Mouse (Mus musculus) kidney, adult 2 months (tissue): ENCODE data around the gene Slc35e2. TPM values are rescaled to one million over a fixed set of nuclear protein-coding genes. Genes with fewer than 3 reads are reported as not detected.

Experiments used
- DNase-seq: peaks from one replicate; pipeline ENCODE4 v3.0.0; 2021
- H3K27ac ChIP-seq: fragments of 200-500 bp; 2 replicates; pipeline ENCODE4 v1.5.1; 2012; ENCODE audit warnings: low read depth, low read length, control low read depth, inconsistent platforms; ENCODE audit not compliant: insufficient read depth
- H3K27me3 ChIP-seq: fragments of 200-500 bp; replicated peaks from 2 replicates; pipeline ENCODE4 v1.6.1; 2012; ENCODE audit warnings: mild to moderate bottlenecking, moderate library complexity, low read length, inconsistent platforms; ENCODE audit not compliant: control insufficient read depth, insufficient read depth
- H3K36me3 ChIP-seq: fragments of 200-500 bp; 2 replicates; pipeline ENCODE4 v1.6.1; 2012; ENCODE audit warnings: mild to moderate bottlenecking, moderate library complexity, low read length, inconsistent platforms; ENCODE audit not compliant: control insufficient read depth, insufficient read depth
- H3K4me1 ChIP-seq: fragments of 200-500 bp; 2 replicates; pipeline ENCODE4 v1.6.1; 2011; ENCODE audit warnings: low read length; ENCODE audit not compliant: control insufficient read depth, insufficient read depth
- H3K4me3 ChIP-seq: fragments of 200-500 bp; 2 replicates; pipeline ENCODE4 v1.5.1; 2011; ENCODE audit warnings: mild to moderate bottlenecking, low read depth, low read length, control low read depth; ENCODE audit not compliant: insufficient read depth
- CTCF ChIP-seq: fragments of 200-500 bp; conservative IDR thresholded peaks from 2 replicates; pipeline ENCODE4 v1.5.1; 2011; ENCODE audit warnings: low read depth, mild to moderate bottlenecking, control low read depth, low read length, moderate library complexity, mixed read lengths; ENCODE audit not compliant: insufficient read depth, insufficient read length
- POLR2A ChIP-seq: fragments of 200-500 bp; IDR thresholded peaks from one replicate; pipeline ENCODE4 v1.6.1; 2011; ENCODE audit warnings: low read depth, low read length, control low read depth
- WGBS: fragments of 180-500 bp; shearing (Covaris S2); methylation state at CpG from one replicate; pipeline ENCODE4 v1.1.7; 2018; 5-methylcytosine and 5-hydroxymethylcytosine counted together
- polyA plus RNA-seq: library from polyadenylated mRNA; depleted of rRNA; stranded (reverse); fragments of >200 nt; gene quantifications from 2 replicates; pipeline ENCODE4 v1.2.3, GENCODE M21; 2012

Gene Slc35e2
- polyA plus RNA-seq, 1 experiment, result 7.9 TPM

DNA sequence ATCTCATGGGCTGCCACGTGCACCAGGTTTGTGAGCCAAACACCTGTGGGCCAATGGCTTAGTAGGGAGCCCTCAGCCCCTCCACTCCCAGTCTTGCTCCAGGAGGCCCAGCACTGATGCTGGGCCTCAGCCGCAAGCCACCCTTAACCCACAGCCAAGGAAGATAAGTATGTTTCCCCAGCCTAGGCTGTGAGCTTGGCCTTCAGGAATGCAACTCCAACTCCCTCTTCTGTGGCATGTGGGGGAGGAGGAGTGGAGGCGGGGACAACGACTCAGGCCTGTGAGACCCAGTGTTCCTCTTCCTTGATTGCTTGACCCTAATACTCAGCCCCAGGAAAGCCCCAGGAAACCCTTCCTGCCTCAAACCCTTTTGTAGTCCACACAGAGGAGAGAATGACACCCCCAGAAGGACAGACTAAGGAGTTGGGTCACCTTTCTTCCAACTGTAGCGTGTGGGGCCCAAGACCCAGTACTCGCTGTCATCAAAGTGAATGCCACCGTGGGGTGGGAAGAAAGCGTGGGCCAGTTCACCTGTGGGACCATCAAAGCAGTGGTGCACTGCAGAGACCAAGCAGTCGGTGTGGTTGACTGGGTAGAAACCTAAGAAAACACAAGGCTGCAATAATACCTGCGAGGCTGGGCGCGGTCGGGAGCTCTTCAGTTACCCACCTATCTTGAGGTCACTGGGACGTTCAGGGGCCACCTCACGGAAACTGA is 50.5 kb downstream of the Slc35e2 start:
- no peak overlapping the region for H3K4me3 ChIP-seq
- peaks cover 5% of the 10 kb centered on the region for H3K36me3 ChIP-seq
- peak; percentile 36 for DNase-seq
- no peaks in the 10 kb centered on the region for H3K27me3 ChIP-seq
- 59% methylated on average over 15 of the region's 15 CpGs for whole genome bisulfite sequencing
- TF ChIP-seq CTCF (no peak), POLR2A (no peak)
- H3K4me1 ChIP-seq, result peaks cover 10% of the 10 kb centered on the region
- no peak overlapping the region for H3K27ac ChIP-seq

DNA sequence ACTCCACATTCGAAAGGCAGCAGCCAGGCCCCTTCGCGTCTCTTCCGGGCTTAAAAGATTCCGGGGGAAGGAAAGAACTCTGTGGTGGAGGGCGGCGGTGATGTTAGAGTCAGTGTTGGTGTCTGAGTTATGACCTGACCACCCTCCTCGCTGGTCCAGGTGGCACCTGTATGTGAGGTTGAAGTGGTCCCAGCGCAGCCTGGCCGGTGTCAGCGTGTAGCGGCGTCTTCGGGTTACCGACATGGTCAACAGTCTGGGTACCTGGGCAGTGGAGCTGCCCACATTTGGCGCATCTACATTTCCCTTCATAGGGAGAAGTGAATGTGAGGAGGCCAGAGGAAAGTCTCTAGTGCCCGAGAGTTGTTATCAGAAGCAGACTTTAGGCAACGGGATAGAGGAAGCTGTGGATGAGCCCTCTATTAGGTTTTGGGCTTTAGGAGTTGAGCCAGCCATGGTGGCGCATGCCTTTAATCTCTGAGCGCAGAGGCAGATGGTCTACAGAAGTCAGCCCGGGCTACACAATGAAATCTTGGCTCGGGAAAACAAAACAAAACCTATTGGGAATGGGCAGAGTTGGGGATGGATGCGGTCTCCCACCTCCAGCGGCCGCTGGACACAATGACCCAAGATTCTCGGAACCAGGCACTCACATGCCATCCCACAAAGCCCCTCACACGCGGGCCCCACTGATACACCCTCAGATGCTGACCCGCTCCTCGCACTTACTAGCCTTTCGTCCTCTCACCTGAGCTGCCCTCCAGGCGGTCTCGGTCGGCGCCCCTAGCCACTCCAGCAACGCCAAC is 51.3 kb downstream of the Slc35e2 start:
- Histone ChIP-seq H3K36me3 (peaks cover 4% of the 10 kb centered on the region), H3K27ac (no peak overlapping the region), H3K4me3 (peak overlapping the region; percentile 24; the same call in 1 of the 2 replicates), H3K4me1 (peaks cover 10% of the 10 kb centered on the region), H3K27me3 (no peaks in the 10 kb centered on the region)
- no peak for TF ChIP-seq POLR2A
- TF ChIP-seq CTCF, result no peak
- WGBS, result 33% methylated on average over 36 of the region's 36 CpGs
- DNase-seq, result no peak

DNA sequence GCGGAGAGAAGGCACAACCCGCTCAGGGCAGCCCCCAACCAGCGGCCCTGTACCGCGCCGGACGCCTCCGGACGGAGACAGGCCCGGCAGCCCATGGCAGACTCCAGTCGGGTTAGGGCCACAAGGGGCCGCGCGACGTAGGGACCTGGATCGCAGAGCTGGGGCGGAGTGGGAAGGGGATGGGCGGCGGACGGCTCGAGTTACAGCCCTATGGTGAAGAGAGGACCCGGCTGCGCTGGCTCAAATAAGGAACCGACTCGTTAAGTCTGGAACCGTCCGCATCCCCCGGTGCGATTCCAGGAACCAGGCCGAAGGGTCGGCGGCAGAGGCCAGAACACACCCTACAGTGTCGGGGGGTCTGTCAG is 51.9 kb downstream of the Slc35e2 start, which contains the start of gene Mmp23:
Gene Mmp23 (minus strand): TSS at position 299 of the 365 bp plus-strand sequence.
- no peak within 1 kb of the TSS for H3K27ac ChIP-seq
- DNase-seq, result peak; percentile 17
- peak within 1 kb of the TSS; percentile 24; the same call in 1 of the 2 replicates for H3K4me3 ChIP-seq
- TF ChIP-seq POLR2A, result no peak
- no peak for TF ChIP-seq CTCF
- H3K4me1 ChIP-seq, result peaks cover 10% of the 10 kb centered on the region
- no peaks in the 10 kb centered on the region for H3K27me3 ChIP-seq
- WGBS, result 3% methylated on average over 33 of the region's 33 CpGs
- peaks cover 1% of the 10 kb centered on the region for H3K36me3 ChIP-seq

GRCm38 (mm10) chr4:155653451-155654182 is 52.4 kb downstream of the Slc35e2 start:
- TF ChIP-seq CTCF, result no peak
- no peaks in the 10 kb centered on the region for H3K27me3 ChIP-seq
- H3K4me1 ChIP-seq, result peaks cover 10% of the 10 kb centered on the region
- WGBS, result 1% methylated on average over 31 of the region's 31 CpGs
- H3K27ac ChIP-seq, result no peak overlapping the region
- DNase-seq, result peak; percentile 46
- H3K36me3 ChIP-seq, result peaks cover 1% of the 10 kb centered on the region
- peak overlapping the region; percentile 24; the same call in 1 of the 2 replicates for H3K4me3 ChIP-seq

DNA sequence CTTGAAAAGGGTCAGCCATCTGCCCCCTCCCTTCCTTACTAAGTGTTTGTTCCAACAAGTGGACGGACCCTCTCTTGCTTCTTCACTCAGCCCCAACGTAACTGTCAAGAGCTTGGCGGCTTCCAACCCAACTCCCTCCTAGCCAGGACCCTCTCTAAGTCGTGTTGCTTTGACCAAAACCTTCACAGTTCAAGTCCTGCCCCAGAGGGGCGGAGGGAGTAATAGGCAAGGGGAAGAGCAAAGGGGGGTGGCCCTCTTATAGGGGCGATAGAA is 52.9 kb downstream of the Slc35e2 start:
- no peak for DNase-seq
- no peak overlapping the region for H3K27ac ChIP-seq
- 11% methylated on average over 6 of the region's 6 CpGs for WGBS
- TF ChIP-seq POLR2A, result no peak
- TF ChIP-seq CTCF, result no peak
- no peak overlapping the region for H3K4me3 ChIP-seq
- H3K4me1 ChIP-seq, result peaks cover 10% of the 10 kb centered on the region
- H3K27me3 ChIP-seq, result no peaks in the 10 kb centered on the region
- peaks cover under 1% of the 10 kb centered on the region; the same call in 1 of the 2 replicates for H3K36me3 ChIP-seq

DNA sequence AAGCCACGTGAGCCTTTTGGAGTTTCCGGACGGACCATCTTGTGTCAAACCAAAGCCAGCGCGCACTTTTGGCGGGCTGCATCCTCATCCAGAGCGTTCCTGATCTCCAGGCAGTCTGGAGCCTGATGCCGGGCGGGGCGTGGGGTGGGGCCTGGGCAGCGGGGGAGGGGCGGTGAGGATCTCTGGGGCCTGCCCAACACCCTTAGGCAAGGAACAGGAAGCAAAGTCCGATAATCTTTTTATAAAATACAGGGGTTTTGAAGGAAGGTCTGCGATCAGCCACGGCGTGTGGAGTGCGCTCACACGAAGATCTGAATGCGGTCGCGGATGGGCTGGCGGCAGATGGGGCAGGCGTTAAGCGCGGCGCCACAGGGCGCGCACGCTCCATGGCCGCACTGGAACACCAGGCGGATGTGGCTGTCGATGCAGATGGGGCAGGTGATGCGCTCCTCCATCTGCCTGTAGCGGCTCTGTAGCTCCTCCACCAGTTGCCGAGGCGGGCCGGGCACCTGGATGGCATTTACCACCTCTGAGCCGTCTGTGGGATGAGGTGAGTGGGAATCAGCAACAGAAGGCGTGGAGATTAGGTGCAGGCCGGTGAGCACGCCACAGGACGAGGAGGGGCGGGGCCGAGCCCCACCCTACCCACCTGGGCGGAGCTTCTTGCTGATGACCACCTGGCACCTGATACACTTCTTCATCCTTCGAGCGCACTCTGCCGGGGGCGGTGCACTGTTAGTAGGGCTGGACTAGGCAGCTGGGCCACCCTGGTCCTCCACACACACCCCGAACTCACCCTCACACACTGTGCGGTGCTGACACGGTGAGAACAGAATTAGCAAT is 53.5 kb downstream of the Slc35e2 start:
- Histone ChIP-seq H3K27ac (no peak overlapping the region), H3K27me3 (no peaks in the 10 kb centered on the region), H3K4me1 (peaks cover 10% of the 10 kb centered on the region), H3K36me3 (no peaks in the 10 kb centered on the region), H3K4me3 (peak overlapping the region; percentile 43)
- DNase-seq, result peak; percentile 47
- 11% methylated on average over 52 of the region's 52 CpGs for WGBS
- TF ChIP-seq CTCF, result no peak
- TF ChIP-seq POLR2A, result no peak

DNA sequence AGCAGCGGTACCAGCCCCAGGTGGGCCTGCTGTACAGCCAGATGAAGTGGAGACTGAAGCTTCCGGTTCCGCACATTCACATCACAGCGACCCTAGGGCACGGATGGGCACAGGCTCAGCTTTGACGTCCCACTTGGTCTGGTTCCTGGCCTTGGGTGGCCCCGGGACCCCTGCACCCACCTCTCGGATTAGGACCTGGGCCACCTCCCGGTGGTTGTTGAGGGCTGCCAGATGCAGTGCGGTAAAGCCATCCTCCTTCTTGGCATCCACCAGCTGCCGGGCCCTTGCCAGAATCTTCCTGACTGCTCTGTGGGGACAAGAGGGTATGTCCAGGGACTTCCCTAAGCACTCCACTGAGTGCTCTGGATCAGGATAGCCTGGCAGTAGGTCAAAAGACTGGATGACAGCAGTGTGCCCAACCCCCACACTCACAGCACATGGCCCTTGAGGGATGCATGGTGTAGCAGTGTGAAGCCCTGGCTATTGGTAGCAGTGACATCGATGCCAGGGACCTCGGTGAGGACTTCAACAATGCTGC is 55.1 kb downstream of the Slc35e2 start:
- peaks cover 10% of the 10 kb centered on the region for H3K4me1 ChIP-seq
- 97% methylated on average over 13 of the region's 13 CpGs for WGBS
- no peak for TF ChIP-seq CTCF
- TF ChIP-seq POLR2A, result no peak
- DNase-seq, result no peak
- no peaks in the 10 kb centered on the region for H3K27me3 ChIP-seq
- H3K4me3 ChIP-seq, result no peak overlapping the region
- no peak overlapping the region for H3K27ac ChIP-seq
- H3K36me3 ChIP-seq, result no peaks in the 10 kb centered on the region
